Mouse (Mus musculus) right cerebral cortex, adult 18-20 months (tissue): ENCODE results near the gene Sf1.
A peak's percentile ranks its signal among the peaks of the same experiment; 100 is the strongest.

Experiments
- DNase-seq: peaks from one replicate; pipeline ENCODE4 v3.0.0; 2022; ENCODE audit warnings: mixed read lengths

The Sf1 gene

DNA sequence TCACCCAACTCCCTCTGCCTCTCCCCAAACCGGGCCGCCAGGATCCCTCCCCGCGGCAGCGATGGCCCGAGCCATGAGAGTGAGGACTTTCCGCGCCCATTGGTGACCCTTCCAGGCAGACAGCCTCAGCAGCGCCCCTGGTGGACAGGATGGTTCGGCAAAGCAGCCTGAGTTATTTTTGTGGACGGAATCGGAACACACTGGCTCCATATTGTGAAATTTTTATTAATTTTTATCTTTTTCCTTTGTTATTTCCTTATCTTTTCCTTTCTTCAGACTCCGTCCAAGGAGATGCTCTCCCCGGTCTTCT lies 12.7 kb downstream of the Sf1 start:
- no peak for DNase-seq

DNA sequence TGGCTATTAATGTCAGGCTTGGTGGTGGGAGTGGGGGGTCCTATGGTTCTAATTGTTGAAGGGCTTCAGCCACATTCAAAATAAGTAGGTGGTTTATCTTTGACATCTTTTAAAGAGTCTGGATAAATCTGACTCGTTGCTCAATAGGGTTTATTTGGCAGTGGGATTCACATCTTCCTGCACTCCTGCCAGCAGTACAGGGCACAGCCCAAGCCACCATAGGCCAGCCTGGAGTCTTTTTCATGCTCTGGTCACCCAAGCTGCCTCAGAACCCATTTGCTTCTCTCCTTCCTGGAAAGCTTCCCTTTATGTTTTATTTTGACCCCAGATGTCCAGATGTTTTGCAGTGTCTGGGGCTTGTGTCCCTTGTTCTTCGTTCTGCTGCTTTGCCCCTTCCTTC lies 13.2 kb downstream of the Sf1 start:
- no peak for DNase-seq

DNA sequence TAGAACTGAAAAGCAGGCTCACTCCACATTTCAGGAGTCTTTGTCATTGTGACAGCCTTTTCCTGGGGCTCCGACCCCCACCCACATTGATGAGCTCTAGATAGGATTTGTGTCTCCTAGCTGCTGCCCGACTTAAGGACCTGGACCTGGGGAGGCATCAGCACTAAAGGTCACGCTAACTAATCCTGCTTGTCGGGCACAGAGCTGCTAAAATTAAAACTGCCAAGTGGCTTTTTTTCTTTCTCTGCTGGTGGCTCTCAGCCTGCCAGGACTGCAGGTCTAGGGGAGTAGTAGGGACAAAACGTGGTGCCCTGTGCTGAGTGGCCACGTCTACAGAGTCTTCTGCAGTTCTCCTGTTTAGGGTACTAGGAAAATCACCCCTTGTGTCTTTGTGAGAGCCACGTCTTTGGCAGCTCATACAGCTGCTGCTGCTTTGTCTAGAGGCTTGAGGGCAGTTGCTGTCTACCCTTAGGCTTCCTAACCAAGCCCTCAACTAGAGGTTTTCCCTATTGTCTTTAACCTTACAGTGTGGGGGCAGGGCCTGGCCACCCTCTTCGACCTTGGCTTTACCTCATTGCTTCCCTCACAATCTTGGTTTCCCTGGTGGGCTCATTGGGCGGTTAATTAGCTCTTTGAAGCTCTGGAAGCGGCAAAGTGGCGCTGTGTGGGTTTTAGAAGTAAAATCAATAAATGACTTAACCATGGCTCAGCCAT lies 14.0 kb downstream of the Sf1 start:
- DNase-seq: no peak

GRCm38 (mm10) chr19:6380411-6381166 lies 17.1 kb downstream of the Sf1 start:
- DNase-seq: no peak

DNA sequence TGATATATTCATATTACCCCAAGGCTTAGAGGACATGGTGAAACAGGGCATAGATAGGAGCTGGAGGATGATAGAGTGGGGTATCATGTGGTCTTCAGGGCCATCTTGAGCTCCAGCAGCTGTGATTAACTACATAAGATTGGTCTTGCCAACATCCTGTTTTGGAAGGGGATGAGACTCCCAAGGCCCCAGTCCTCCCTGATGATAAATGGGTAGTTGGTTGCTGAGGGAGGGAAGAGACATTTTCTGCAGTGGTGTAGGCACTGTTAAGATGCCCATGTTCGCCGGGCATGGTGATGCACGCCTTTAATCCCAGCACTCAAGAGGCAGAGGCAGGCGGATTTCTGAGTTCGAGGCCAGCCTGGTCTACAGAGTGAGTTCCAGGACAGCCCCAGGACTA lies 17.7 kb downstream of the Sf1 start:
- DNase-seq: no peak

- DNase-seq: no peak
Measured at GRCm38 (mm10) chr19:6382323-6382924, 18.9 kb downstream of the Sf1 start.

DNA sequence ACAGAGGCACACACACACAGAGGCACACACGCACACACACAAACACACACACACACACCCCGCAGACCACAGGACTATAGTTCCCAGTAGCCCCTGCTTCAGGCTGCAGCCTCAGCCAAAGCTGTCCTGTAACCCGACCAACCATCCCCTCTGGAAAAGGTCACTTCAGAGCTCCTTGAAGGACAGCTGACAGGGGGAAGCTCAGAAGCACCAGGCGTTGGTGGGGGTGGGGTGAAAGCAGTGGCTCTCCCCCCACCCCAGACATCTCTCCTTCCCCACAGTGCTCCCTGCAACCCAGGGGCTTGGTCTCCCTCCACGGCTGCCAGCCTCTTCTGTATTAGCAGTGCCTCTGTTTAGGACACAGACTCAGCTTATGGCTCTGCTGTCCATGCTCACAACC lies 20.0 kb downstream of the Sf1 start:
- no peak for DNase-seq

- DNase-seq: peak; percentile 66
Measured at GRCm38 (mm10) chr19:6384128-6384527, 20.6 kb downstream of the Sf1 start, which contains the start of gene Pygm. Gene Pygm (plus strand): TSS chr19:6384399.

- no peak for DNase-seq
Measured at GRCm38 (mm10) chr19:6384954-6385353, 21.5 kb downstream of the Sf1 start.

DNA sequence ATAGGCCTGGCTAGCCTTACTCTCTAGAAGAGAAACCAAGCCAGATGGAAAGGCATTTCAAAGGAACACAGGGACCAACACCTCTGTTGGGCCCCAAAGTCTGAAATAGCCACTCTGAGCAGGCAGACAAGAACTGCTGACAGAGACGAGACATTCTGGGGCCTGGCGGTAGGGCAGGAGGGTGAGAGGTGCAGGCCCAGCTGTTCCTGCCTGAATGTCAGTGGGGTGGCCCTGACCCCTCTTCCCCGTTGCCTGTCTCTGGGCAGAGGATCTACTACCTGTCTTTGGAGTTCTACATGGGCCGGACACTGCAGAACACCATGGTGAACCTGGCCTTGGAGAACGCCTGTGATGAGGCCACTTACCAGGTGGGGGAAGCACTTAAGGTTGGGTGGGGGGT lies 21.9 kb downstream of the Sf1 start:
- no peak for DNase-seq

GRCm38 (mm10) chr19:6385821-6386220 lies 22.3 kb downstream of the Sf1 start:
- DNase-seq: no peak

DNA sequence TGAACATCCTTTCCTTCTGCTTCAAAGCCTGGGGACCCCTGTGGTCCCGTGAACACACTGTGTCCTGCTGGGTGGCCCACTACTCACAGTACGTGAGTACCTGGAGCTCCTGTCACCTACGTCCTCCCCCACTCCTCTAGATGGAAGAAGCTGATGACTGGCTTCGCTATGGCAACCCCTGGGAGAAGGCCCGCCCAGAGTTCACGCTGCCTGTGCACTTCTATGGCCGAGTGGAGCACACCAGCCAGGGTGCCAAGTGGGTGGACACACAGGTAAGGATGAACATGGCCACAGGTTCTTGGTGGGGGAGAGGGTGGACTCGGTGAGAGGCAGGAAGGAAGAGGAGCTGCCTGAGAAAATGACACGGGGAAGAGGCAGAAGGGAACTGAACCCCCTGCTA lies 22.7 kb downstream of the Sf1 start:
- no peak for DNase-seq

GRCm38 (mm10) chr19:6388006-6388405 lies 24.5 kb downstream of the Sf1 start:
- DNase-seq: no peak

- no peak for DNase-seq
Measured at GRCm38 (mm10) chr19:6389803-6390202, 26.3 kb downstream of the Sf1 start.

- no peak for DNase-seq
Measured at GRCm38 (mm10) chr19:6390251-6390650, 26.8 kb downstream of the Sf1 start.

DNA sequence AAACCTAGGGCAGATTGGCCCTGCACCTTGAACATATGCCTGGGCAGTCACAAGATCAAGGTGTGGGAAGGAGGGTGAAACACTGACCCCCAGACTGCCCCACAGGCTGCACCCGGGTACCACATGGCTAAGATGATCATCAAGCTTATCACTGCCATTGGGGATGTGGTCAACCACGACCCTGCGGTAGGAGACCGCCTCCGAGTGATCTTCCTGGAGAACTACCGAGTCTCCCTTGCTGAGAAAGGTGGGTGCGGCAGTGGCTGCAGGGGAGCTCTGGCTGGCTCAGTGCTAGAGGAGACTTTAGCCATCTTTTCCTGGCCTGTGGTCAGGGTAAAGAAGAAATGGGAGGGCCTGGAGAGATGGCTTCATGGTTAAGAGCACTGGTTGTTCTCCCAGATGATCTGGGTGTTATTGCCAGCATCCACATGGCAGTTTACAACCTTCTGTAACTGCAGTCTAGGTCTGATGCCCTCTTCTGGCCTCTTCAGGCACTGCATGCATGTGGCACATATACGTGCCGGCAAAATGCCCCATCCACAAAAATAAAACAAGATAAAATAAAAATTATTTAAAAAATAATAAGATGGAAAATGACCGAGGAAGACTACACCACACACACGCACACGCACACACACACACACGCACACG lies 29.4 kb downstream of the Sf1 start:
- DNase-seq: no peak

GRCm38 (mm10) chr19:6393637-6394036 lies 30.1 kb downstream of the Sf1 start:
- no peak for DNase-seq

DNA sequence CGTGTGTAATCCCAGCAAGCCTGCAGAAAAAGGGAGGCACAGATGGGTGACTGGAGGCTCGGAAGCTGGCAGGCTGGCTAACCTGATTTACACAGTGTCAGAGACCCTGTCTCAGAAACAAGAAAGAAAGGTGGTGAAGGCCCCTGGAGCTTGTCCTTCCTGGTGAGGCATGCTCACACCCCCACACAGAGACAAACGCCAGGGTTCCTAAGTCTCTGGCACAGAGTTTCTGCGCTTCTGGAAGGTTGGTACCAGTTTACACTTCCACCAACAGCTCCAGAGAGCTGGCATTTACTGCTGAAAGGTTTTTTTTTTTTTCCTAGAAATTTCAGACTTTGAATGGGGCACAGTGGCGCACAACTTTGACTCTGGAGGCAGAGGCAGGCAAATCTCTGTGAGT lies 32.7 kb downstream of the Sf1 start:
- DNase-seq: no peak

- no peak for DNase-seq
Measured at GRCm38 (mm10) chr19:6397582-6398249, 34.2 kb downstream of the Sf1 start.

DNA sequence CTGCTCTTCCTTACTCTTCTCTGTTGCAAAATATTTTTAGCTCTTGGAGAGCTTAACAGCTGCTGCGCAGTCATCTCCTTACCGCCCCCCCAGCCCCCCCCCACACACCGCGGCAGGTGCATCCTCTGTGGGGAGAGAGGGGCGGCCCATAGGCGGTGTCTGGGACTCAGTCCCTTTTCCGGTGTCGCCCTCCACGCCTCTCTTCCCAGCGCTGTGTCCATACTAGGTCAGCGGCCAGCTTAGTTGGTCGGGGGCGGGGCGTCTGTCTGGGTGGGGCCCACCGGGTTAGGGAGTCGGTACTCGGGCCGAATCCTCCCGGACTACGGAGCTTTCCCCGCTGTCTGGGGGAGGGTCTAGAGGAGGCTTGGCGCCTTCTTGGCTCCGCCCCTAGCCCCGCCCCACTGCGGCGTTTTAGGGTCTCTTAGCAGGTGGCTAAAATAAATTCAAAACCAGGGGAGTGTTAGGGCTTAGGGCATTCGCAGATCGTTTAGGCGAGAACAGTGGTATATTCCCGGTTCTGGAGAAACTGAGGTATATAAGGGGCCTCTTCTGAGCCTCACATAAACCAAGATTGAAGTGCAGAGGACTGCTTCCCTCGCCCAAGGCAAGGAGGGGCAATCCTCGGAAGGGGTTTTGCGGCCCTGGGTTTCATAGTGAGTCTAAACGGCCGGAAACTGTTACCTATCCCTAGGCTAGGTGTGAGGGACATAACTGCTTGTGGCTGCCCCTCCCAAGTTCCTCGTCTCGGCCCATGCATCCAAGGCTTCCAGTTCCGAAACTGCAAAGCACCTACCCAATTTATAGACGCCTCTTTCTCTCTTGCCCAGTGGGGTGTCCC lies 35.2 kb downstream of the Sf1 start:
- no peak for DNase-seq

GRCm38 (mm10) chr19:6399285-6400095 lies 36.0 kb downstream of the Sf1 start, which contains the start of gene Rasgrp2:
Gene Rasgrp2 (plus strand): TSS chr19:6399340.
- no peak for DNase-seq
